Mouse (Mus musculus) midbrain, embryonic 16.5 days (tissue): ENCODE measurements around the gene Rdh14. TPM values are rescaled to one million over a fixed set of nuclear protein-coding genes. Genes with fewer than 3 reads are reported as not detected.
A peak's percentile ranks its signal among the peaks of the same experiment; 100 is the strongest.

Experiments
- ATAC-seq: fragments of 200-750 bp; cut with Nextera tagmentation; 2 replicates; pipeline ENCODE4 v1.8.0; 2017; ENCODE audit warnings: moderate TSS enrichment
- H3K27ac ChIP-seq: fragments of 300-500 bp; sonication (generic); 2 replicates; pipeline ENCODE4 v1.5.1; 2014; ENCODE audit warnings: mild to moderate bottlenecking, low read length, mixed read lengths
- H3K27me3 ChIP-seq: fragments of 300-500 bp; sonication (generic); 2 replicates; pipeline ENCODE4 v1.6.1; 2014; ENCODE audit warnings: low read depth, low read length, mixed read lengths; ENCODE audit not compliant: control insufficient read depth, insufficient read depth
- H3K36me3 ChIP-seq: fragments of 300-500 bp; sonication (generic); 2 replicates; pipeline ENCODE4 v1.6.1; 2014; ENCODE audit warnings: mild to moderate bottlenecking, low read length, moderate library complexity, mixed read lengths; ENCODE audit not compliant: control insufficient read depth, insufficient read depth
- H3K4me1 ChIP-seq: fragments of 300-500 bp; sonication (generic); 2 replicates; pipeline ENCODE4 v1.6.1; 2014; ENCODE audit warnings: mild to moderate bottlenecking, low read length, mixed read lengths; ENCODE audit not compliant: control insufficient read depth, insufficient read depth
- H3K4me2 ChIP-seq: fragments of 300-500 bp; sonication (generic); 2 replicates; pipeline ENCODE4 v1.6.1; 2014; ENCODE audit warnings: mild to moderate bottlenecking, low read length, mixed read lengths
- H3K4me3 ChIP-seq: fragments of 300-500 bp; sonication (generic); 2 replicates; pipeline ENCODE4 v1.5.1; 2014; ENCODE audit warnings: low read depth, mild to moderate bottlenecking, low read length, moderate library complexity, mixed read lengths
- H3K9ac ChIP-seq: fragments of 300-500 bp; sonication (generic); 2 replicates; pipeline ENCODE4 v1.6.1; 2014; ENCODE audit warnings: low read depth, low read length, mixed read lengths
- H3K9me3 ChIP-seq: fragments of 300-500 bp; sonication (generic); replicated peaks from 2 replicates; pipeline ENCODE4 v1.6.1; 2014; ENCODE audit warnings: mild to moderate bottlenecking, low read length, mixed read lengths; ENCODE audit not compliant: control insufficient read depth, poor library complexity, severe bottlenecking
- whole genome bisulfite sequencing: fragments of 180-500 bp; shearing (Covaris S2); extraction: QIAGEN DNeasy Blood & Tissue Kit; methylation state at CpG from one replicate; pipeline ENCODE4 v1.1.7; 2014; 5-methylcytosine and 5-hydroxymethylcytosine counted together
- polyA plus RNA-seq: library from polyadenylated mRNA; unstranded; fragments of >200 nt; fragmentation: Nextera tagmentation; extraction: Ambion mirVana; gene quantifications from 2 replicates; pipeline ENCODE4 v1.2.1, GENCODE M21; 2015

Rdh14 gene
- polyA plus RNA-seq = 41.3 and 43.0 TPM in 2 replicates

GRCm38 (mm10) chr12:10390671-10391441 is at the start of gene Rdh14:
Gene Rdh14, plus strand, starts transcription at chr12:10390772.
- no peaks in the 10 kb centered on the region for H3K9me3 ChIP-seq
- no peaks in the 10 kb centered on the region for H3K27me3 ChIP-seq
- no peaks in the 10 kb centered on the region for H3K36me3 ChIP-seq
- H3K4me3 ChIP-seq = peak within 1 kb of the TSS; percentile 83
- H3K9ac ChIP-seq = peak within 1 kb of the TSS; percentile 97
- peak within 1 kb of the TSS; percentile 78 for H3K4me2 ChIP-seq
- peak; percentile 100 for ATAC-seq
- H3K27ac ChIP-seq = peak within 1 kb of the TSS; percentile 93
- under 1% methylated on average over 51 of the region's 53 CpGs for WGBS
- peaks cover 7% of the 10 kb centered on the region for H3K4me1 ChIP-seq

GRCm38 (mm10) chr12:10350706-10351105 is 39.9 kb upstream of the Rdh14 start:
- ATAC-seq = no peak
- Histone ChIP-seq H3K27me3 (no peaks in the 10 kb centered on the region), H3K9me3 (no peaks in the 10 kb centered on the region), H3K36me3 (no peaks in the 10 kb centered on the region), H3K4me2 (no peak overlapping the region), H3K4me1 (no peaks in the 10 kb centered on the region), H3K4me3 (no peak overlapping the region), H3K9ac (no peak overlapping the region), H3K27ac (no peak overlapping the region)
- 45% methylated on average over 3 of the region's 3 CpGs for WGBS

DNA sequence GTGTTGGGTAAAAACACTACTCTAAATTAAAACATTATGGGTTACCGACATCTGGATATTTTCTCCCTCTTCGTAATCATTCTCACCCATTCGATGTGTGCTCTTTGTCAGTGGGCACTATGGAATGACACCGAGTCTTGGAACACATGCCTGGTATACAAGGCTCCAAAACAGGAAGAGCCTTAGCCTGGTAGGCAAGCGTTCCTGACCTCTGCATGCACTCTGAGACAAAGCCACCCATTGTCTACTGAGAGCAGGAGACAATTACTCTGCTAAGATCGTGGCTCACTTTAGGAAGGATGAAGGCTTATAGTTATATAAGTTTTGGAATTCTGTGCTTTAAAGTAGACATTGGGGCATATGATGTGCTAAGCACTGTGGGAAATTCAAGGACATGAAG is 32.8 kb upstream of the Rdh14 start:
- H3K27ac ChIP-seq = no peak overlapping the region
- no peak overlapping the region for H3K9ac ChIP-seq
- no peak for ATAC-seq
- WGBS = 70% methylated on average over 6 of the region's 6 CpGs
- no peaks in the 10 kb centered on the region for H3K36me3 ChIP-seq
- no peaks in the 10 kb centered on the region for H3K9me3 ChIP-seq
- H3K4me3 ChIP-seq = no peak overlapping the region
- no peaks in the 10 kb centered on the region for H3K4me1 ChIP-seq
- H3K27me3 ChIP-seq = no peaks in the 10 kb centered on the region
- H3K4me2 ChIP-seq = no peak overlapping the region

GRCm38 (mm10) chr12:10369673-10370072 is 20.9 kb upstream of the Rdh14 start, which contains the start of gene Nt5c1b:
Gene Nt5c1b, plus strand, starts transcription at chr12:10369973.
- H3K4me1 ChIP-seq = no peaks in the 10 kb centered on the region
- WGBS = 83% methylated on average over 3 of the region's 3 CpGs
- no peak within 1 kb of the TSS for H3K4me2 ChIP-seq
- H3K27ac ChIP-seq = no peak within 1 kb of the TSS
- H3K4me3 ChIP-seq = no peak within 1 kb of the TSS
- H3K27me3 ChIP-seq = no peaks in the 10 kb centered on the region
- no peaks in the 10 kb centered on the region for H3K9me3 ChIP-seq
- H3K9ac ChIP-seq = no peak within 1 kb of the TSS
- ATAC-seq = no peak
- no peaks in the 10 kb centered on the region for H3K36me3 ChIP-seq

DNA sequence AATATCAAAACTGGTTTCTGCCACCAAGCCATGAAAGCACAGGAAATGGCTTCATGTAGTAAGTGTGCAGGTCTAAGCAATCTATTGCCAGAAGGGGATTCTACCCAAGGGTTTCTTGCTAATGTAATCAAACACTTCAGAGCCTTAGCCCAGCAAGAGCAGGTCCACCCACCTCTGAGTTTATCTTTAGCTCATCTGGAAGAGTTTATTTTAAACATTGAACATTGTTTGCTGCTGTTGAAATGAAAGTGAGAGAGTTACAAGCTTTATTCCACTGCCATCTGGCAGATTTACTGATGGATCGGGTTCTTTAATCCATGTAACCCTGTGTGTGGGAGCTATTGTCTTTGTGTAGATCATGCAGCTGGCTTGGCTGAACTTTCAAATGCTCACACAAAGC is 10.2 kb downstream of the Rdh14 start:
- Histone ChIP-seq H3K36me3 (no peaks in the 10 kb centered on the region), H3K4me1 (no peaks in the 10 kb centered on the region), H3K27me3 (no peaks in the 10 kb centered on the region), H3K9me3 (no peaks in the 10 kb centered on the region), H3K27ac (no peak overlapping the region), H3K4me3 (no peak overlapping the region), H3K9ac (no peak overlapping the region), H3K4me2 (no peak overlapping the region)
- 75% methylated on average over 1 of the region's 1 CpGs for WGBS
- no peak for ATAC-seq

DNA sequence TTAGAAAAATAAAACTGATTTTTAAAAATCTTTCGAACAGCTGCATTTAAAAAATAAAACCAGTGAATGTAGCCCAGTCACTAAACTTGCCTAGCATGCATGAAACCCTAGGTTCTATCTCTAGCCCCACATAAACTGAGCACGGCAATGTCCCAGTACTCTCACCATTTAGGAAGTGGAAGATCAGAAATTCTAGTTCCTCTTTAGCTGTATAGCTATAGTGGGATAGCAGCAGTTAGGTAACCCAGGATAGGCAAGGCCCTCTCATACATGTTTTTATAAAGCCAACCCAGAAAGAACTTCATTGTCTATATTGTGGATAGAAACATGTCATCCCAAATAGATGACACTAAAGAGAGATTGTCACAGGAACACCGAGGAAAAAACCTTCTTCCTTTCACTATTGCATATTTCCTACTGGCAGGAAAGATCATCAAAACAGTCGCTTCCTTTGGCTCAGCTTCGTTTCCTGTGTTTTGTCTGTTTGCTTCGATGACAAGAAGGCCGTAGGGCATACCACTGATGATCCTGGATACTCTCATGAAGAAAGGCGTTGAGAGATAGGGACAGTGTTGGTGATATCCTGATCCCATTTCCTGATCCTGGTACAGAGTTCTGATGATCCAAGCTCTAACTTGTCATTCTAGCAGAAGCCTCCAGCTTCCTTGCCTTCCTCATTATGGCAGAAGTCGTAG is 12.0 kb downstream of the Rdh14 start:
- WGBS = 87% methylated on average over 9 of the region's 9 CpGs
- H3K4me2 ChIP-seq = no peak overlapping the region
- ATAC-seq = no peak
- H3K4me1 ChIP-seq = no peaks in the 10 kb centered on the region
- H3K36me3 ChIP-seq = no peaks in the 10 kb centered on the region
- H3K9ac ChIP-seq = no peak overlapping the region
- H3K27me3 ChIP-seq = no peaks in the 10 kb centered on the region
- H3K27ac ChIP-seq = no peak overlapping the region
- no peaks in the 10 kb centered on the region for H3K9me3 ChIP-seq
- no peak overlapping the region for H3K4me3 ChIP-seq

GRCm38 (mm10) chr12:10410511-10411179 is 20.1 kb downstream of the Rdh14 start:
- H3K4me1 ChIP-seq = no peaks in the 10 kb centered on the region
- no peaks in the 10 kb centered on the region for H3K36me3 ChIP-seq
- no peaks in the 10 kb centered on the region for H3K27me3 ChIP-seq
- H3K4me2 ChIP-seq = no peak overlapping the region
- no peak for ATAC-seq
- no peak overlapping the region for H3K9ac ChIP-seq
- H3K4me3 ChIP-seq = no peak overlapping the region
- H3K27ac ChIP-seq = no peak overlapping the region
- no peaks in the 10 kb centered on the region for H3K9me3 ChIP-seq
- 91% methylated on average over 3 of the region's 3 CpGs for WGBS

DNA sequence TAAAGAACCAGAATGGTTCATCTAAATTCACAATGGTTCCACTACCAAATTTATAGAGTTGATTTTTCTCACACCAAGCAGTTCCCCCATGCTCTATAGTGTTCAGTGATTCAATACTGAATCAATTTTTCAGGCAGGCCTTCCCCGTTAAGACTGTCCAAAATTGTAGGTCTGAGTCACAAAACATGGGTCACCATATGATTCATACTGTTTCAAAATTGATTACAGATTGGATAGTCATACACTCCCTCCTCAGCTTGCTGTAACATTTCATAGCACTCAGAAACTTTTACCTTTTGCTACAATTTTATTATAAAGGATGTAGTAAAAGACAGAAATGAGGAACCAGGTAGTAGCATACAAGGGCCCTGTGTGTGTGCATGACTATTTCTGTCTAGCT is 20.9 kb downstream of the Rdh14 start:
- no peak overlapping the region for H3K9ac ChIP-seq
- ATAC-seq = no peak
- no peaks in the 10 kb centered on the region for H3K27me3 ChIP-seq
- no peak overlapping the region for H3K4me2 ChIP-seq
- H3K4me1 ChIP-seq = no peaks in the 10 kb centered on the region
- H3K36me3 ChIP-seq = no peaks in the 10 kb centered on the region
- H3K27ac ChIP-seq = no peak overlapping the region
- WGBS = 89% methylated on average over 1 of the region's 1 CpGs
- no peak overlapping the region for H3K4me3 ChIP-seq
- H3K9me3 ChIP-seq = no peaks in the 10 kb centered on the region

DNA sequence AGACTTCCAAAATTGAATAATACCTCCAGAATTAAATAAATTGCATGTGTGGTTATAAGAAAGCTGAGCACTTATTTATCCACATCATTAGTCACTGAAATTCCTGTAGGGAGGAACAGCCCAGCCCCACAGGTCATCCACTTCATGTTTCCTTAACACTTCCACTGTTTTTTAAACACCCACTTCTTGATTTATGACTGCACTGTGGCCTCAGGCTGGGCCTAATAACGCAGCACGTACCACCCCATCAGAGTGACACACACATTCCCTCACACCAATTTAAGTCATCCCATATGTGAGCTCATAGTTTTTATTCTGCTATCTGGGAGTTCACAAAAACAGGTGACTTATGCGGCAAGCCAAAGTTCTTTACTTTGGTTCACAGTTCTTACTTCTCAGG is 31.8 kb downstream of the Rdh14 start:
- Histone ChIP-seq H3K9me3 (no peaks in the 10 kb centered on the region), H3K27ac (no peak overlapping the region), H3K4me2 (no peak overlapping the region), H3K27me3 (no peaks in the 10 kb centered on the region), H3K4me1 (no peaks in the 10 kb centered on the region), H3K36me3 (no peaks in the 10 kb centered on the region), H3K9ac (no peak overlapping the region), H3K4me3 (no peak overlapping the region)
- ATAC-seq = no peak
- WGBS = 86% methylated on average over 3 of the region's 3 CpGs
